Mouse (Mus musculus): ENCODE measurements around the gene Scd3. TPM values are rescaled to one million over a fixed set of nuclear protein-coding genes. Genes with fewer than 3 reads are reported as not detected.

Scd3 gene
- total and polyA plus RNA-seq, 2 experiments from 2014 or later, result 0.14 TPM; not detected in 1

DNA sequence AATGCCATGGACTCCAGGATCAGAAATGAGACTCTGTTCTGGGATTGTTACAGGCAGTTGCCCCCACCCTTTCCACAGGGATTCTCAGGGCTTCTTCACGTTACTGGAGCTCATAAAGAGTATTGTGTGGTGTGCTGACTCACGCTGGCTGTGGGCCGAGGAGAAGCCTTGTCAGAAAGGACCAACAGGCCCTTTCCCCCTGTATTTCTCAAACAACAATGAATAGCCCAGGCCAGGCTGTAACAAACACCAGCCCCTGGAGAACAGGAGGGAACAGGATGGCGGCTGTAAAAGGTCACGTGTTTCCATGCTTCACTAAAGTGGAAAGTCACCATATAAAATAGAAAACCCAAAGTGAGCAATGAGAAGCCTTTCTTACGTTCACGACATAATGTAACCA is 62.2 kb downstream of the Scd3 start:
- 63% methylated on average over 7 of the region's 7 CpGs for WGBS
- TF ChIP-seq EP300 (IDR thresholded peaks at IDR 0.05; ENCODE audit: low read depth), result no peak
- TF ChIP-seq CTCF (IDR thresholded peaks at IDR 0.05; ENCODE audit: low read depth), result no peak
- Histone ChIP-seq H3K36me3 (replicated peaks; ENCODE audit: control insufficient read depth, insufficient read depth, low read length) (no peaks in the 10 kb centered on the region), H3K9me3 (replicated peaks; ENCODE audit: control insufficient read depth, low read length) (no peaks in the 10 kb centered on the region), H3K9ac (replicated peaks; ENCODE audit: low read depth, low read length) (no peak overlapping the region), H3K4me1 (ENCODE audit: control insufficient read depth, insufficient read depth) (peaks cover 11% of the 10 kb centered on the region; the same call in 1 of the 2 replicates), H3K4me3 (ENCODE audit: low read depth, low read length) (no peak overlapping the region), H3K27me3 (ENCODE audit: control insufficient read depth, insufficient read depth, low read length) (no peaks in the 10 kb centered on the region), H3K27ac (ENCODE audit: low read depth) (peak overlapping the region; percentile 16; the same call in 1 of the 2 replicates), H3K4me2 (ENCODE audit: low read depth, low read length) (no peak overlapping the region)
- no peak for ATAC-seq (ENCODE audit: insufficient read depth, low read depth)
- DNase-seq (ENCODE audit: low spot score), result peak; percentile 24

DNA sequence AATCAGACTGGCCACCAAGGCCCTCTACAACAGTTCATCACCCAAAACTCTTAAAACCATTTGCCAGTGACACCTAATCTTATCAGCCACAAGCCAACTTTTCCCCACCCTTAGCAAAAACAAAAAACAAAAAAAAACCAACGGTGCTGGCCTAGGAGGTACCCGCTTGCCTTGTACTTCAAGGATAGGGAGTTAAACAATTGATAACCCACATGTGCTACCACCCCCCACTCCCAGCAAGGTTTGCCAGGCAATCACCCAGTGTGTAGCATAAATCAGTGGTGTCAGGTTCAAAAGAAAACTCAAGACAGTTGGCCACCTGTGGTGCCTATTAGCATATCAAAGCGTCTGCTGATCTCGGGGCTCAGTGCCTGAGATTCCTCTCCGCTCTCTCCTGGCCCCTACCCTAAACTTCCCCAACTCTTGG is 62.9 kb downstream of the Scd3 start:
- ATAC-seq (ENCODE audit: insufficient read depth, low read depth) (no peak), DNase-seq (ENCODE audit: low spot score) (no peak)
- Histone ChIP-seq H3K4me3 (ENCODE audit: low read depth, low read length) (no peak overlapping the region), H3K36me3 (replicated peaks; ENCODE audit: control insufficient read depth, insufficient read depth, low read length) (no peaks in the 10 kb centered on the region), H3K4me2 (ENCODE audit: low read depth, low read length) (no peak overlapping the region), H3K27ac (ENCODE audit: low read depth) (peak overlapping the region; percentile 90; the same call in 1 of the 2 replicates), H3K27me3 (ENCODE audit: control insufficient read depth, insufficient read depth, low read length) (no peaks in the 10 kb centered on the region), H3K9me3 (replicated peaks; ENCODE audit: control insufficient read depth, low read length) (no peaks in the 10 kb centered on the region), H3K9ac (replicated peaks; ENCODE audit: low read depth, low read length) (no peak overlapping the region), H3K4me1 (ENCODE audit: control insufficient read depth, insufficient read depth) (peaks cover 11% of the 10 kb centered on the region; the same call in 1 of the 2 replicates)
- 62% methylated on average over 5 of the region's 5 CpGs for WGBS
- no peak for TF ChIP-seq EP300 (IDR thresholded peaks at IDR 0.05; ENCODE audit: low read depth)
- TF ChIP-seq CTCF (IDR thresholded peaks at IDR 0.05; ENCODE audit: low read depth), result no peak

DNA sequence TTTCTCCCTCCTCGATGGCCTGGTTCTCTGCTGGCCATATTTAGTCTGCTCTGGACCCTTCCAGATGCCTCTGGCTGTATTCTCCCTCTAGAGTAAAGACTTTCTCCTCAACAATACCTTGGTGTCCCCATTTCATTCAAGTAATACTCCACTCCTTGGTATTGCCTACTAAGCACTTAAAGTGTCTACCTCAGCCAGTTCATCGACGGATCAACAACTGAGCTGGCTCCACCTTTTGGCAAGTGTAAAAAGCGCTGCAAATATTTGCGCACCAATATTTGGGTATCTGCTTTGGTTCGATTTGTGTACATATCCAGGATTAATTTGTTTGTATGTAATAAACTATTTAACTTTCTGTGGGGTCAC is 63.4 kb downstream of the Scd3 start:
- TF ChIP-seq EP300 (IDR thresholded peaks at IDR 0.05; ENCODE audit: low read depth), result no peak
- TF ChIP-seq CTCF (IDR thresholded peaks at IDR 0.05; ENCODE audit: low read depth), result peak; percentile 36
- peak; percentile 24 for DNase-seq (ENCODE audit: low spot score)
- Histone ChIP-seq H3K4me3 (ENCODE audit: low read depth, low read length) (peak overlapping the region; percentile 52), H3K27me3 (ENCODE audit: control insufficient read depth, insufficient read depth, low read length) (no peaks in the 10 kb centered on the region), H3K4me1 (ENCODE audit: control insufficient read depth, insufficient read depth) (peaks cover 11% of the 10 kb centered on the region; the same call in 1 of the 2 replicates), H3K9me3 (replicated peaks; ENCODE audit: control insufficient read depth, low read length) (no peaks in the 10 kb centered on the region), H3K27ac (ENCODE audit: low read depth) (peak overlapping the region; percentile 90), H3K4me2 (ENCODE audit: low read depth, low read length) (peak overlapping the region; percentile 68), H3K36me3 (replicated peaks; ENCODE audit: control insufficient read depth, insufficient read depth, low read length) (no peaks in the 10 kb centered on the region), H3K9ac (replicated peaks; ENCODE audit: low read depth, low read length) (0 out of 2 replicates have a peak overlapping the region, but pooled peaks have one; percentile 44)
- 12% methylated on average over 6 of the region's 6 CpGs for WGBS
- ATAC-seq (ENCODE audit: insufficient read depth, low read depth), result no peak

DNA sequence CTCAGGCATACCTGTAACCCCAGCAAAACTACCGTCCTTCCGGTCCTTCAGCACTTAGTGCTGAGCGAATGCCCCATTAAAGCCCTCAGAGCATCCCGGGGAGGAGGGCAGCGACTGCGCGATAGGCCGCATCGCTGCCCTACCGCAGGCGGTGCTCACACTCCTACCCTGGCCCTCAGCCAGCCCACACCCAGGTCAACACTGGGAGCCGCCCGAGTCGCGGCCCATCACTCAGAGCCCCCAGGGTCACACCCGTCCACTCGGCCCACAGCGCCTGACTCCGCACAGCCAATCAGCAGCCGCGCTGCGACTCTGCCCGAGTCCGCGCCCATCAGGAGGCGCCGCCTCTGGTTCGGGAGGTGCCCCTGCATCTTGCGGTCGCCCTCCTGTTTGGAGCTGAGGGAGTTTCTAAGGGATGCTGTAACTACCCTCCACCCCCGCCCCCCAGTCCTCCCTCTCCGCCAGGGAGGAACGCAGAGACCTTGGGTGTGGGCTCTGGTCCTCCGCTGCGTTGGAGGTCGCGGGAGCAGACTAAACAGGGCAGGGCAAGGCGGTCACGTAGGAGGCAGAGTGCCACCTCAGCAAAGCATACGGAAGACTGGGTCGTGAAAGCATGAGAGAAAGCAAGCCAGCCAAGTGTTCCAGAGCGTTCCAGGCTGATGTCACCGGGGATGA is 63.9 kb downstream of the Scd3 start:
- WGBS, result 0% methylated on average over 38 of the region's 43 CpGs
- no peaks in the 10 kb centered on the region for H3K27me3 ChIP-seq (ENCODE audit: control insufficient read depth, insufficient read depth, low read length)
- H3K4me2 ChIP-seq (ENCODE audit: low read depth, low read length), result peak overlapping the region; percentile 68
- peaks cover 11% of the 10 kb centered on the region; the same call in 1 of the 2 replicates for H3K4me1 ChIP-seq (ENCODE audit: control insufficient read depth, insufficient read depth)
- H3K9me3 ChIP-seq (replicated peaks; ENCODE audit: control insufficient read depth, low read length), result no peaks in the 10 kb centered on the region
- TF ChIP-seq EP300 (IDR thresholded peaks at IDR 0.05; ENCODE audit: low read depth), result no peak
- TF ChIP-seq CTCF (IDR thresholded peaks at IDR 0.05; ENCODE audit: low read depth), result peak; percentile 41
- H3K27ac ChIP-seq (ENCODE audit: low read depth), result peak overlapping the region; percentile 90
- no peaks in the 10 kb centered on the region for H3K36me3 ChIP-seq (replicated peaks; ENCODE audit: control insufficient read depth, insufficient read depth, low read length)
- peak overlapping the region; percentile 44; the same call in 1 of the 2 replicates for H3K9ac ChIP-seq (replicated peaks; ENCODE audit: low read depth, low read length)
- ATAC-seq (ENCODE audit: insufficient read depth, low read depth) (peak; percentile 97), DNase-seq (ENCODE audit: low spot score) (peak; percentile 91)
- peak overlapping the region; percentile 52 for H3K4me3 ChIP-seq (ENCODE audit: low read depth, low read length)

DNA sequence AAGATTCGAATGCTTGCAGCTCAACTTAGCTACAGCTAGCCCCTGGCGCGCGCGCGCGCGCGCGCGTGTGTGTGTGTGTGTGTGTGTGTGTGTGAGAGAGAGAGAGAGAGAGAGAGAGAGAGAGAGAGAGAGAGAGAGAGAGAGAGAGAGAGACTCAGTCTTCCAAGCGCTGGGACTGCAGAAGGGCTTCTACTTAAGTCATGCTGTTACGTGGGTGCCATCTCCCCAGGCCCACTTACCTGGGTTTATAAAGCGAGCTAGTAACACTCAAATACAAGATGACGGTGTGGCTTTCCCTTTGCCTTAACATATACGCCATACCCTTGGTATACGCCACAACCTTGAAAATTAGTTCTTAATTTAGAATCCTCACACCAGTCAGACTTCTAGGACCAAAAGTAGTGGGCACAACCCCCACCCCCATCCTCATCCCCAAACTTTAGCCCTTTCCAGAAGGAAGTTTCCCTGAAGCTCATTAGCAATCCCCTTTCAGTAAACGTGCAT is 64.5 kb downstream of the Scd3 start:
- 6% methylated on average over 18 of the region's 18 CpGs for WGBS
- DNase-seq (ENCODE audit: low spot score), result no peak
- no peaks in the 10 kb centered on the region for H3K9me3 ChIP-seq (replicated peaks; ENCODE audit: control insufficient read depth, low read length)
- H3K27me3 ChIP-seq (ENCODE audit: control insufficient read depth, insufficient read depth, low read length), result no peaks in the 10 kb centered on the region
- H3K4me3 ChIP-seq (ENCODE audit: low read depth, low read length), result peak overlapping the region; percentile 52
- H3K4me1 ChIP-seq (ENCODE audit: control insufficient read depth, insufficient read depth), result peaks cover 11% of the 10 kb centered on the region; the same call in 1 of the 2 replicates
- peak overlapping the region; percentile 68 for H3K4me2 ChIP-seq (ENCODE audit: low read depth, low read length)
- H3K9ac ChIP-seq (replicated peaks; ENCODE audit: low read depth, low read length), result peak overlapping the region; percentile 44; the same call in 1 of the 2 replicates
- no peak for ATAC-seq (ENCODE audit: insufficient read depth, low read depth)
- peak overlapping the region; percentile 90 for H3K27ac ChIP-seq (ENCODE audit: low read depth)
- no peaks in the 10 kb centered on the region for H3K36me3 ChIP-seq (replicated peaks; ENCODE audit: control insufficient read depth, insufficient read depth, low read length)
- TF ChIP-seq EP300 (IDR thresholded peaks at IDR 0.05; ENCODE audit: low read depth) (no peak), CTCF (IDR thresholded peaks at IDR 0.05; ENCODE audit: low read depth) (no peak)

All from heart, postnatal 0 days (tissue).